Mouse (Mus musculus) hindbrain, embryonic 14.5 days (tissue): ENCODE results near the gene Ppp1ca. TPM values are rescaled to one million over a fixed set of nuclear protein-coding genes. Genes with fewer than 3 reads are reported as not detected.

ENCODE experiments used
- ATAC-seq: fragments of 200-750 bp; cut with Nextera tagmentation; 2 replicates; pipeline ENCODE4 v1.8.0; 2017; ENCODE audit warnings: moderate number of reproducible peaks, mild to moderate bottlenecking, moderate TSS enrichment, moderate library complexity; ENCODE audit not compliant: low FRiP score
- DNase-seq: peaks from one replicate; pipeline ENCODE4 v3.0.0-alpha.2; 2015; ENCODE audit warnings: low spot score
- H3K27ac ChIP-seq: fragments of 300-500 bp; sonication (generic); 2 replicates; pipeline ENCODE4 v1.5.1; 2014; ENCODE audit warnings: mild to moderate bottlenecking, moderate library complexity
- H3K27me3 ChIP-seq: fragments of 300-500 bp; sonication (generic); 2 replicates; pipeline ENCODE4 v1.6.1; 2014; ENCODE audit warnings: mild to moderate bottlenecking, low read length, mixed read lengths; ENCODE audit not compliant: control insufficient read depth, insufficient read depth
- H3K36me3 ChIP-seq: fragments of 300-500 bp; sonication (generic); replicated peaks from 2 replicates; pipeline ENCODE4 v1.6.1; 2014; ENCODE audit not compliant: control insufficient read depth, insufficient read depth
- H3K4me1 ChIP-seq: fragments of 300-500 bp; sonication (generic); replicated peaks from 2 replicates; pipeline ENCODE4 v1.6.1; 2014; ENCODE audit warnings: antibody characterized with exemption, low read length, mixed read lengths; ENCODE audit not compliant: control insufficient read depth, insufficient read depth
- H3K4me2 ChIP-seq: fragments of 300-500 bp; sonication (generic); replicated peaks from 2 replicates; pipeline ENCODE4 v1.6.1; 2014; ENCODE audit warnings: mild to moderate bottlenecking, moderate library complexity
- H3K4me3 ChIP-seq: fragments of 300-500 bp; sonication (generic); replicated peaks from 2 replicates; pipeline ENCODE4 v1.5.1; 2014; ENCODE audit warnings: mild to moderate bottlenecking, low read length
- H3K9ac ChIP-seq: fragments of 300-500 bp; sonication (generic); 2 replicates; pipeline ENCODE4 v1.6.1; 2014
- H3K9me3 ChIP-seq: fragments of 300-500 bp; sonication (generic); 2 replicates; pipeline ENCODE4 v1.6.1; 2016; ENCODE audit warnings: low read length; ENCODE audit not compliant: control insufficient read depth
- WGBS: fragments of 180-500 bp; shearing (Covaris S2); extraction: QIAGEN DNeasy Blood & Tissue Kit; methylation state at CpG from one replicate; pipeline ENCODE4 v1.1.7; 2014; 5-methylcytosine and 5-hydroxymethylcytosine counted together
- polyA plus RNA-seq: library from polyadenylated mRNA; unstranded; fragments of >200 nt; fragmentation: Nextera tagmentation; extraction: Ambion mirVana; gene quantifications from 2 replicates; pipeline ENCODE4 v1.2.1, GENCODE M21; 2014

The Ppp1ca gene
- polyA plus RNA-seq, 1 experiment from 2014 or later: 581 TPM

GRCm38 (mm10) chr19:4203604-4204326, 11.9 kb downstream of the Ppp1ca start:
- no peak overlapping the region for H3K4me2 ChIP-seq
- ATAC-seq (no peak), DNase-seq (no peak)
- H3K4me1 ChIP-seq: peaks cover 22% of the 10 kb centered on the region
- no peak overlapping the region for H3K4me3 ChIP-seq
- H3K9ac ChIP-seq: no peak overlapping the region
- no peaks in the 10 kb centered on the region for H3K9me3 ChIP-seq
- H3K27me3 ChIP-seq: peaks cover 7% of the 10 kb centered on the region; the same call in 1 of the 2 replicates
- no peaks in the 10 kb centered on the region for H3K36me3 ChIP-seq
- 65% methylated on average over 13 of the region's 13 CpGs for WGBS
- H3K27ac ChIP-seq: no peak overlapping the region

GRCm38 (mm10) chr19:4204889-4205288, 13.0 kb downstream of the Ppp1ca start:
- H3K27ac ChIP-seq: no peak overlapping the region
- H3K4me3 ChIP-seq: no peak overlapping the region
- no peaks in the 10 kb centered on the region for H3K36me3 ChIP-seq
- ATAC-seq (no peak), DNase-seq (no peak)
- H3K9ac ChIP-seq: no peak overlapping the region
- H3K4me1 ChIP-seq: peaks cover 22% of the 10 kb centered on the region
- WGBS: 66% methylated on average over 4 of the region's 4 CpGs
- H3K27me3 ChIP-seq: peaks cover 7% of the 10 kb centered on the region; the same call in 1 of the 2 replicates
- no peak overlapping the region for H3K4me2 ChIP-seq
- H3K9me3 ChIP-seq: no peaks in the 10 kb centered on the region

- H3K4me3 ChIP-seq: no peak overlapping the region
- H3K4me1 ChIP-seq: peaks cover 9% of the 10 kb centered on the region; the same call in 1 of the 2 replicates
- no peak for ATAC-seq
- 0% methylated on average over 2 of the region's 2 CpGs for WGBS
- no peaks in the 10 kb centered on the region for H3K36me3 ChIP-seq
- no peak overlapping the region for H3K4me2 ChIP-seq
- H3K9ac ChIP-seq: no peak overlapping the region
- DNase-seq: peak; percentile 57
- H3K27me3 ChIP-seq: peaks cover 19% of the 10 kb centered on the region
- H3K27ac ChIP-seq: no peak overlapping the region
- no peaks in the 10 kb centered on the region for H3K9me3 ChIP-seq
Observed at GRCm38 (mm10) chr19:4206971-4207370, 15.1 kb downstream of the Ppp1ca start.

GRCm38 (mm10) chr19:4208563-4208962, 16.7 kb downstream of the Ppp1ca start:
- ATAC-seq (no peak), DNase-seq (no peak)
- no peak overlapping the region for H3K4me3 ChIP-seq
- H3K9me3 ChIP-seq: no peaks in the 10 kb centered on the region
- no peak overlapping the region for H3K4me2 ChIP-seq
- H3K36me3 ChIP-seq: no peaks in the 10 kb centered on the region
- no peak overlapping the region for H3K9ac ChIP-seq
- 0 out of 2 replicates have a peak, but pooled peaks cover 2% of the 10 kb centered on the region for H3K4me1 ChIP-seq
- H3K27me3 ChIP-seq: peaks cover 27% of the 10 kb centered on the region
- 64% methylated on average over 5 of the region's 5 CpGs for WGBS
- no peak overlapping the region for H3K27ac ChIP-seq

GRCm38 (mm10) chr19:4211891-4212588, 20.2 kb downstream of the Ppp1ca start:
- H3K27me3 ChIP-seq: peaks cover 60% of the 10 kb centered on the region
- WGBS: 21% methylated on average over 4 of the region's 4 CpGs
- no peak for DNase-seq
- H3K9ac ChIP-seq: no peak overlapping the region
- H3K36me3 ChIP-seq: no peaks in the 10 kb centered on the region
- H3K27ac ChIP-seq: no peak overlapping the region
- peaks cover 17% of the 10 kb centered on the region for H3K4me1 ChIP-seq
- no peak overlapping the region for H3K4me3 ChIP-seq
- no peak for ATAC-seq
- no peaks in the 10 kb centered on the region for H3K9me3 ChIP-seq
- no peak overlapping the region for H3K4me2 ChIP-seq

GRCm38 (mm10) chr19:4213524-4213974, 21.7 kb downstream of the Ppp1ca start:
- Histone ChIP-seq H3K27me3 (peaks cover 66% of the 10 kb centered on the region), H3K9me3 (no peaks in the 10 kb centered on the region), H3K4me3 (peak overlapping the region; percentile 43)

GRCm38 (mm10) chr19:4214071-4214770, 22.4 kb downstream of the Ppp1ca start, which contains the start of the genes Clcf1 and AC109138.7:
Gene Clcf1 (plus strand): TSS chr19:4214238.
Gene AC109138.7 (plus strand): TSS chr19:4214357.
- under 1% methylated on average over 36 of the region's 49 CpGs for WGBS
- H3K9me3 ChIP-seq: no peaks in the 10 kb centered on the region
- ATAC-seq: peak; percentile 46; the same call in 1 of the 2 replicates
- no peaks in the 10 kb centered on the region for H3K36me3 ChIP-seq
- no peak for DNase-seq
- no peak within 1 kb of the TSS for H3K27ac ChIP-seq
- H3K4me1 ChIP-seq: peaks cover 17% of the 10 kb centered on the region
- peak within 1 kb of the TSS; percentile 43 for H3K4me3 ChIP-seq
- H3K4me2 ChIP-seq: peak within 1 kb of the TSS; percentile 91
- peaks cover 66% of the 10 kb centered on the region for H3K27me3 ChIP-seq
- peak within 1 kb of the TSS; percentile 58 for H3K9ac ChIP-seq

More at GRCm38 (mm10) chr19:4213524-4213974, 21.7 kb downstream of the Ppp1ca start:
- Histone ChIP-seq H3K27ac (no peak overlapping the region), H3K4me2 (no peak overlapping the region), H3K9ac (0 out of 2 replicates have a peak overlapping the region, but pooled peaks have one; percentile 58), H3K4me1 (peaks cover 17% of the 10 kb centered on the region), H3K36me3 (no peaks in the 10 kb centered on the region)
- DNase-seq (no peak), ATAC-seq (no peak)
- 4% methylated on average over 9 of the region's 9 CpGs for WGBS

- no peaks in the 10 kb centered on the region for H3K36me3 ChIP-seq
- peak overlapping the region; percentile 91 for H3K4me2 ChIP-seq
- WGBS: under 1% methylated on average over 45 of the region's 81 CpGs
- no peak overlapping the region for H3K27ac ChIP-seq
- H3K9ac ChIP-seq: peak overlapping the region; percentile 58
- H3K4me1 ChIP-seq: peaks cover 17% of the 10 kb centered on the region
- peaks cover 66% of the 10 kb centered on the region for H3K27me3 ChIP-seq
- ATAC-seq: peak; percentile 53; the same call in 1 of the 2 replicates
- H3K4me3 ChIP-seq: peak overlapping the region; percentile 43
- H3K9me3 ChIP-seq: no peaks in the 10 kb centered on the region
- no peak for DNase-seq
Observed at GRCm38 (mm10) chr19:4214771-4215450, 23.0 kb downstream of the Ppp1ca start.
